In the genomic region with DNA sequence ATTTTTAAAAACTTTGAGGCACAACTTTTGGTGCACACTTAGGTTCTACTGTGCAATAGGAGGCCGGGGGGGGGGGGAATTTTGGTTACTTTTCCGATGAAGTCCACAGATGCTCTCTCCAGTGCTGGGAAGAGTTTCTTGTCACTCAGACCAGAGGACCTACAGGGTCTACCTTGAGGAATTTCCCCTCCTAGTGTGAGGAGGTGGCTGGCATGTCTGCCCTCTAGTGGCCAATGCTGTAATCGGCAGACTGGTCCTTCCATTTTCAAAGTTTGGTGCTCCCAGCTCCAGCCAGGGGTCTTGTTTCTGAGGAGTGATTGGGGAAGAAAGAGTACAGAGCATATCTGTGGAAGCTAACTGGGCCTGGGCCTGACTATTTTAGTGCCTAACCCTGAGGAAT, we compare ENCODE assay signal across 8 mouse cellular contexts.
DNase-seq lines count a peak whose midpoint lies in the region; ATAC-seq lines count a peak whose summit lies in the region.

No protein-coding gene starts in this region.

- no peak overlapping the region for H3K9ac ChIP-seq in heart, embryonic 11.5 days (ENCODE audit: low read depth, low read length)
- H3K9ac ChIP-seq in midbrain, embryonic 14.5 days (replicated peaks; ENCODE audit: low read length): no peak overlapping the region

- no peak overlapping the region for H3K4me3 ChIP-seq in heart, embryonic 11.5 days (ENCODE audit: low read depth, low read length)
- H3K4me3 ChIP-seq in midbrain, embryonic 14.5 days (replicated peaks; ENCODE audit: low read depth, low read length): no peak overlapping the region

- ATAC-seq in heart, embryonic 11.5 days (replicated peaks; ENCODE audit: insufficient number of reproducible peaks, low FRiP score, low TSS enrichment): no peak
- ATAC-seq in midbrain, embryonic 14.5 days (ENCODE audit: low FRiP score, low TSS enrichment): no peak

- H3K4me2 ChIP-seq in heart, embryonic 11.5 days: no peak overlapping the region
- H3K4me2 ChIP-seq in midbrain, embryonic 14.5 days (ENCODE audit: low read length): no peak overlapping the region

- H3K36me3 ChIP-seq in heart, embryonic 11.5 days (ENCODE audit: control insufficient read depth, insufficient read depth, low read length): no peaks in the 10 kb centered on the region
- no peaks in the 10 kb centered on the region for H3K36me3 ChIP-seq in midbrain, embryonic 14.5 days (ENCODE audit: control insufficient read depth, insufficient read depth, low read length)

- no peaks in the 10 kb centered on the region for H3K9me3 ChIP-seq in heart, embryonic 11.5 days (replicated peaks; ENCODE audit: control insufficient read depth, low read length)
- H3K9me3 ChIP-seq in midbrain, embryonic 14.5 days (ENCODE audit: control insufficient read depth, low read length): no peaks in the 10 kb centered on the region

- no peaks in the 10 kb centered on the region for H3K4me1 ChIP-seq in heart, embryonic 11.5 days (ENCODE audit: control insufficient read depth, insufficient read depth, low read length)
- no peaks in the 10 kb centered on the region for H3K4me1 ChIP-seq in midbrain, embryonic 14.5 days (ENCODE audit: control insufficient read depth, insufficient read depth, low read length)

- no peaks in the 10 kb centered on the region for H3K27me3 ChIP-seq in heart, embryonic 11.5 days (ENCODE audit: control insufficient read depth, insufficient read depth, low read length)
- no peaks in the 10 kb centered on the region for H3K27me3 ChIP-seq in midbrain, embryonic 14.5 days (ENCODE audit: control insufficient read depth, insufficient read depth, low read length)

- intact Hi-C loops in heart, postnatal 36 days (cut with DNase I): no loop called here

- peak; percentile 4 to 39 for DNase-seq in heart, postnatal 36 days
- peak; percentile 8 for DNase-seq in urinary bladder, postnatal 25 days (ENCODE audit: low spot score)
- DNase-seq in urinary bladder, postnatal 36 days (ENCODE audit: low spot score in 2 of 2): no peak
- peak; percentile 64 to 70 for DNase-seq in cerebellum, postnatal 10 days
- peak; percentile 32 for DNase-seq in induced T-regulatory cell, adult 2 months (ENCODE audit: low read depth)
- DNase-seq in midbrain, embryonic 14.5 days: peak; percentile 65
- DNase-seq in MN1 (ENCODE audit: low spot score): no peak

- WGBS in heart, embryonic 11.5 days (ENCODE audit: insufficient replicate concordance): 12% methylated on average over 3 of the region's 3 CpGs
- WGBS in midbrain, embryonic 14.5 days: 21% methylated on average over 3 of the region's 3 CpGs

- H3K27ac ChIP-seq in heart, embryonic 11.5 days (ENCODE audit: low read depth, low read length): no peak overlapping the region
- H3K27ac ChIP-seq in midbrain, embryonic 14.5 days (replicated peaks; ENCODE audit: low read depth, low read length): no peak overlapping the region

Comparison
In these comparisons a context has a peak if more than half of its experiments do, and no peak if none do; other contexts are left out.
1. DNase-seq: peak in heart, postnatal 36 days (2 of 2), urinary bladder, postnatal 25 days (single experiment), cerebellum, postnatal 10 days (2 of 2), induced T-regulatory cell, adult 2 months (single experiment) and midbrain, embryonic 14.5 days (single experiment); none in urinary bladder, postnatal 36 days (0 of 2) and MN1 (single experiment).